Mouse (Mus musculus) mature B cell (primary cell): ENCODE measurements around the gene Dmrtc1c1.
"Not testable (repeated sequence)": the region's sequence is repeated elsewhere in the genome, so short reads cannot be mapped to it uniquely, and the experiment has no call there.

Experiments
- in situ Hi-C: fragments of 300-500 bp; cut with MboI; formaldehyde crosslinking; loops from 2 replicates; pipeline ENCODE4 v1.14.3; 2019

Dmrtc1c1 gene

DNA sequence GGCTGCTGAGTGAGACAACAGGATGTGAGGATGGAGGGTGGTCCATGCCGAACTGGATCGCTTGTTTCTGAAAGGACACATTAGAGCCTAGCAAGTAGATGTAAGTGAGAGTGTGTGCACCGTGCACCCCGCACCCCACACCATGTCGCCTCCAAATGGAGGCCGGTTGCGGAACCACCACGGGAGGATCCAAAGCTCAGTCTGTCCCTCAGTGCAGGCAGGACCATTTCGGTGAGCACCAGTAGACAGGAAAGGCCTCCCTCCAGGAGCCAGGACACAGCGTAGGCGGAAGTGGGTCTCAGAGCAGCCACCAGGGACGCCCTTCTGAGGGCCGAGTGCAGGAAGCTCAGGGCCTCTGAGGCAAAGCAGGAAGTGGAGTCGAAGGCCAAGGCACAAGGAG, at the start of gene Dmrtc1c1:
Gene Dmrtc1c1 (plus strand): TSS at position 301 of the 400 bp plus-strand sequence.
- in situ Hi-C loops, result not testable (repeated sequence)

DNA sequence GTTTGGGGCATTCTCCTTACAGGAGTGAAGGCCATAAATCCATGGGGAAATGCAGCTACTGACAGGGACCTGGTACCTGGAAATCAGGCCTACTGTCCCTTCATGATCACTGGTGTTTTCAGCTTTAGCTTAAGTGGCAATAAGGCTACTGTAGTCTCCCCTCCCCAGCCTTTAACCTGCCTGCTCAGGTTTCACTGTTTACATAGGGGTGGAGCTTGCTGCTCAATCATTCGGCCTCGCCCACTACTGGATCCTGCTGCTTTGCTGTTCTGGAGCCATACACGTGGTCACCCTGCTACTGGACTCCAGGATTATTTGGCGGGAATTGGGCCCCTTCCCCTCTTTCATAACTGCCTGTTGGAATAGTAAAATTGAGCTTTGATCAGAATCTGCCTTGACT, 36.9 kb upstream of the Dmrtc1c1 start:
- in situ Hi-C loops, result no loop called here

DNA sequence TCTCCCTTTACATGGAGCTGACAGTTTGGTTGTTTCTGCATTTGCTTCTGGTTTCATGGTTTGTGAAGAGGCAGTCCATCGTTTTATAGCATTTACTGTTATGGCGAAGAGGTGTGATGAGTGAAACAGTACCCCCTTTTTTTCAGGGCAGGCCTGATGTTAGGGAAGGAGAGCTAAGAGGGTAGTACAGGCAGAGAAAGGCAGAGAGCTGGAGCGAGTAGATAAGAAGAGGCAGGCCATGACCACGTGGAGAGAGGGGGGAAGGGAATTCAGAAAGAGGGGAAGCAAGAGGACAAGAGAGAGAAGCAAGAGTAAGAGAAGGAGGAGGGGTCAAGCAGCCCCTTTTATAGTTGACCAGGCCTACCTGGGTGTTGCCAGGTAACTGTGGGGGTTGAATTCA, 9.5 kb downstream of the Dmrtc1c1 start:
- in situ Hi-C loops, result no loop called here

DNA sequence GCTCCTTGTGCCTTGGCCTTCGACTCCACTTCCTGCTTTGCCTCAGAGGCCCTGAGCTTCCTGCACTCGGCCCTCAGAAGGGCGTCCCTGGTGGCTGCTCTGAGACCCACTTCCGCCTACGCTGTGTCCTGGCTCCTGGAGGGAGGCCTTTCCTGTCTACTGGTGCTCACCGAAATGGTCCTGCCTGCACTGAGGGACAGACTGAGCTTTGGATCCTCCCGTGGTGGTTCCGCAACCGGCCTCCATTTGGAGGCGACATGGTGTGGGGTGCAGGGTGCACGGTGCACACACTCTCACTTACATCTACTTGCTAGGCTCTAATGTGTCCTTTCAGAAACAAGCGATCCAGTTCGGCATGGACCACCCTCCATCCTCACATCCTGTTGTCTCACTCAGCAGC, 51.8 kb downstream of the Dmrtc1c1 start, which contains the start of gene Dmrtc1c2:
Gene Dmrtc1c2 (minus strand): TSS at position 101 of the 400 bp plus-strand sequence.
- in situ Hi-C loops, result not testable (repeated sequence)
